Mouse (Mus musculus) megakaryocyte, embryonic 14.5 days (primary cell): Measurements from ENCODE around the gene Hdac4.

ENCODE experiments used
- FLI1 ChIP-seq: IDR thresholded peaks from 2 replicates; pipeline ENCODE4 v1.6.1; 2012; ENCODE audit warnings: low read length, inconsistent platforms, mixed read lengths
- GATA1 ChIP-seq: IDR thresholded peaks from 3 replicates; pipeline ENCODE4 v1.6.1; 2012; ENCODE audit warnings: mixed read lengths, low read length, inconsistent platforms, borderline replicate concordance

GRCm38 (mm10) chr1:91883115-91883514, 312.4 kb downstream of the Hdac4 start:
- TF ChIP-seq GATA1 = no peak
- TF ChIP-seq FLI1 = no peak
